In genomic region chr7:140857550-140858505, GRCm38 (mm10) we compare ENCODE assay signal across 8 mouse cellular contexts. TPM values are rescaled to one million over a fixed set of nuclear protein-coding genes. Genes with fewer than 3 reads are reported as not detected.
A peak's percentile ranks its signal among the peaks of the same experiment; 100 is the strongest.
DNase-seq lines count a peak whose midpoint lies in the region; ATAC-seq and TF ChIP-seq lines count a peak whose summit lies in the region.

Gene Bet1l (minus strand): TSS chr7:140857577.

- no peaks in the 10 kb centered on the region for H3K27me3 ChIP-seq in cerebellum, adult 2 months (ENCODE audit: control insufficient read depth, insufficient read depth, low read length)
- no peaks in the 10 kb centered on the region for H3K27me3 ChIP-seq in thymus, adult 2 months (ENCODE audit: control insufficient read depth, insufficient read depth, low read length)
- H3K27me3 ChIP-seq in forebrain, embryonic 15.5 days: no peaks in the 10 kb centered on the region
- no peaks in the 10 kb centered on the region for H3K27me3 ChIP-seq in intestine, embryonic 16.5 days (replicated peaks; ENCODE audit: control insufficient read depth, insufficient read depth, low read length)

- peaks cover 28% of the 10 kb centered on the region for H3K4me1 ChIP-seq in cerebellum, adult 2 months (ENCODE audit: control insufficient read depth, insufficient read depth, low read length)
- peaks cover 27% of the 10 kb centered on the region for H3K4me1 ChIP-seq in thymus, adult 2 months (replicated peaks; ENCODE audit: control insufficient read depth, insufficient read depth, low read length)
- peaks cover 32% of the 10 kb centered on the region for H3K4me1 ChIP-seq in forebrain, embryonic 15.5 days
- H3K4me1 ChIP-seq in intestine, embryonic 16.5 days (ENCODE audit: control insufficient read depth, insufficient read depth, low read length): peaks cover 19% of the 10 kb centered on the region

- peaks cover 32% of the 10 kb centered on the region for H3K36me3 ChIP-seq in thymus, adult 2 months (ENCODE audit: control insufficient read depth, insufficient read depth, low read length)
- H3K36me3 ChIP-seq in forebrain, embryonic 15.5 days: peaks cover 42% of the 10 kb centered on the region
- peaks cover 15% of the 10 kb centered on the region for H3K36me3 ChIP-seq in intestine, embryonic 16.5 days (ENCODE audit: control insufficient read depth, insufficient read depth, low read length)

- peak within 1 kb of the TSS; percentile 86 for H3K4me2 ChIP-seq in forebrain, embryonic 15.5 days (replicated peaks)
- peak within 1 kb of the TSS; percentile 91 for H3K4me2 ChIP-seq in intestine, embryonic 16.5 days (ENCODE audit: low read depth, low read length)

- WGBS in cerebellum, adult 2 months: 7% methylated on average over 40 of the region's 40 CpGs
- 13% methylated on average over 40 of the region's 40 CpGs for WGBS in thymus, adult 2 months
- WGBS in forebrain, embryonic 15.5 days: 37% methylated on average over 40 of the region's 40 CpGs
- WGBS in intestine, embryonic 16.5 days: 29% methylated on average over 40 of the region's 40 CpGs

- DNase-seq in cerebellum, adult 2 months: peak; percentile 19 to 46
- DNase-seq in cerebellum, adult 9-10 months: no peak
- DNase-seq in thymus, adult 2 months: peak; percentile 10
- no peak for DNase-seq in thymus, postnatal 25 days
- DNase-seq in right cerebral cortex, postnatal 36 days (ENCODE audit: low spot score in 2 of 2): no peak

- H3K27ac ChIP-seq in cerebellum, adult 2 months (ENCODE audit: insufficient read depth, low read length): peak within 1 kb of the TSS; percentile 82
- H3K27ac ChIP-seq in thymus, adult 2 months (ENCODE audit: control insufficient read depth, insufficient read depth, low read length): peak within 1 kb of the TSS; percentile 77
- peak within 1 kb of the TSS; percentile 92 for H3K27ac ChIP-seq in forebrain, embryonic 15.5 days (replicated peaks)
- H3K27ac ChIP-seq in intestine, embryonic 16.5 days (ENCODE audit: low read length): peak within 1 kb of the TSS; percentile 85

- peak within 1 kb of the TSS; percentile 86 for H3K4me3 ChIP-seq in cerebellum, adult 2 months (replicated peaks; ENCODE audit: insufficient read depth, low read depth, low read length)
- H3K4me3 ChIP-seq in thymus, adult 2 months (ENCODE audit: control insufficient read depth, insufficient read depth, low read length): peak within 1 kb of the TSS; percentile 98
- H3K4me3 ChIP-seq in forebrain, embryonic 15.5 days: peak within 1 kb of the TSS; percentile 68
- peak within 1 kb of the TSS; percentile 87 for H3K4me3 ChIP-seq in intestine, embryonic 16.5 days (ENCODE audit: low read length)

- no peak for TF ChIP-seq POLR2A in cerebellum, adult 2 months (IDR thresholded peaks at IDR 0.05; ENCODE audit: borderline replicate concordance, insufficient read depth, low read length)
- TF ChIP-seq POLR2A in thymus, adult 2 months (IDR thresholded peaks at IDR 0.05; ENCODE audit: control insufficient read depth, extremely low read depth, insufficient read depth, low read length, poor library complexity): no peak

- no peak for TF ChIP-seq CTCF in cerebellum, adult 2 months (IDR thresholded peaks at IDR 0.05; ENCODE audit: borderline replicate concordance, insufficient read depth, low read depth, low read length)
- TF ChIP-seq CTCF in thymus, adult 2 months (IDR thresholded peaks at IDR 0.05; ENCODE audit: borderline replicate concordance, control insufficient read depth, extremely low read depth, insufficient read depth, low read length, poor library complexity): no peak

- no peaks in the 10 kb centered on the region for H3K9me3 ChIP-seq in forebrain, embryonic 15.5 days
- no peaks in the 10 kb centered on the region for H3K9me3 ChIP-seq in intestine, embryonic 16.5 days (ENCODE audit: control insufficient read depth, low read length)

- peak within 1 kb of the TSS; percentile 78 for H3K9ac ChIP-seq in forebrain, embryonic 15.5 days (replicated peaks)
- peak within 1 kb of the TSS; percentile 90 for H3K9ac ChIP-seq in intestine, embryonic 16.5 days (ENCODE audit: low read depth, low read length)

- ATAC-seq in forebrain, embryonic 15.5 days (replicated peaks): peak; percentile 57
- ATAC-seq in intestine, embryonic 16.5 days: peak; percentile 37
- ATAC-seq in megakaryocyte progenitor cell, adult 5-6 weeks (replicated peaks; ENCODE audit: poor library complexity): no peak; the same call in 1 of the 2 replicates

RNA-seq across cellular contexts. Expression of gene Bet1l, which starts in this region (rescaled TPM):
- 30.8 TPM in 2 replicates for polyA plus RNA-seq in cerebellum, adult 2 months (2012; rRNA removed)
- 26.5 and 31.8 TPM in 2 replicates for polyA plus RNA-seq in thymus, adult 2 months (2012; rRNA removed)
- 44.3 and 46.9 TPM in 2 replicates for polyA plus RNA-seq in forebrain, embryonic 15.5 days (2015; fragmentation: Nextera tagmentation; extraction: Ambion mirVana)
- 33.1 and 35.1 TPM in 2 replicates for polyA plus RNA-seq in intestine, embryonic 16.5 days (2015; fragmentation: Nextera tagmentation; extraction: Ambion mirVana)
- 9.9 and 12.3 TPM in 2 replicates for total RNA-seq in megakaryocyte progenitor cell, adult 5-6 weeks (2015)
- 21.8 and 24.6 TPM in 2 replicates for total RNA-seq in megakaryocyte progenitor cell, adult 5-6 weeks (2017)

Comparison
In these comparisons a context has a peak if more than half of its experiments do, and no peak if none do; other contexts are left out.
1. DNase-seq: peak in cerebellum, adult 2 months (2 of 2) and thymus, adult 2 months (single experiment); none in cerebellum, adult 9-10 months (single experiment), thymus, postnatal 25 days (single experiment) and right cerebral cortex, postnatal 36 days (0 of 2).
2. Peak in every context shown above with its lines, with median percentiles within 50 percentile points of each other: H3K27ac ChIP-seq and H3K4me3 ChIP-seq.